Mouse (Mus musculus): ENCODE measurements around the gene Thrsp.
"Not testable (repeated sequence)": the region's sequence is repeated elsewhere in the genome, so short reads cannot be mapped to it uniquely, and the experiment has no call there.

Thrsp gene

DNA sequence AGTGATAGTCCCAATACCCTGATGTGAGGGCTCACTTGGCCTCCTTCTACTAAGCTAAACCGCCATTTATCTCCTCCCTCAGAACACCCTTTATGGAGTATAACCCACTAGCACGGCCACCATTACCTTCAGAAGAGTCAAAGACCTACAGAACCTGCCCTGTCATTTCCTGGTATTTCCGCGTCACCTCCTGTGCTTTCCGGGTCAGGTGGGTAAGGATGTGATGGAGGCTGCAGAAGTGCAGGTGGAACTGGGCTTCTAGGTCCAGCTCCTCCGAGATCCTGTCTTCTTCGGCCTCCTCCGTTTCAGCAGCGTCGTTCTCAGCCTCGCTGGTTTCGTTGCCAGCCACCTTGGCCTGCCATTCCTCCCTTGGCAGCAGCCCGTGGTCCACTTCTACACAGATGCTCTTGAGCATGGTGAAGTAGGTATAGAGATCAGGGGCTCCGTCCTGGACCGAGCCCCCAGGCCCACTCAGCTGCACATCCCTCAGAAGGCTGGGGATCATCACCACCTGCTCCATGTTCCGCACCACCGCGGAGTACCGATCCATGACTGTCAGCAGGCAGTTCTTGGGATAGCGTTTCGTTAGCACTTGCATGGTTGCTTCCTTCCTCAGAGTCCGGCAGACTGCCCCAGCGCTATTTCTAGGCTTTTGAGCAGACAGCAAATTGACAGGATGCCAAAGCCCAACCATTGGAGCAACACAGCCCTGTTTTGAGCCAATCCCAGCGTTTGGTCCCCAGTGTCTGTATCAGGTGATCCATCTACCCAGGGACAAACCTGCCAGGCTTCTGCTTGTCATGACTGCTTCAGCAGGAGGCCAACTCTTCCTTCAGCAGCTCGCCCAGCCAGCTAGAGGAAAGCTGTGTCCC lies at the start of gene Thrsp:
Gene Thrsp (minus strand): TSS at position 825 of the 872 bp plus-strand sequence.
- DNase-seq (ENCODE audit: low spot score in 2 of 2), result peak; percentile 63 to 83

GRCm38 (mm10) chr7:97455577-97455976 lies 38.0 kb upstream of the Thrsp start:
- DNase-seq (ENCODE audit: low spot score in 2 of 2), result no peak

- DNase-seq (ENCODE audit: low spot score in 2 of 2), result no peak
Measured at GRCm38 (mm10) chr7:97454795-97455194, 37.3 kb upstream of the Thrsp start.

DNA sequence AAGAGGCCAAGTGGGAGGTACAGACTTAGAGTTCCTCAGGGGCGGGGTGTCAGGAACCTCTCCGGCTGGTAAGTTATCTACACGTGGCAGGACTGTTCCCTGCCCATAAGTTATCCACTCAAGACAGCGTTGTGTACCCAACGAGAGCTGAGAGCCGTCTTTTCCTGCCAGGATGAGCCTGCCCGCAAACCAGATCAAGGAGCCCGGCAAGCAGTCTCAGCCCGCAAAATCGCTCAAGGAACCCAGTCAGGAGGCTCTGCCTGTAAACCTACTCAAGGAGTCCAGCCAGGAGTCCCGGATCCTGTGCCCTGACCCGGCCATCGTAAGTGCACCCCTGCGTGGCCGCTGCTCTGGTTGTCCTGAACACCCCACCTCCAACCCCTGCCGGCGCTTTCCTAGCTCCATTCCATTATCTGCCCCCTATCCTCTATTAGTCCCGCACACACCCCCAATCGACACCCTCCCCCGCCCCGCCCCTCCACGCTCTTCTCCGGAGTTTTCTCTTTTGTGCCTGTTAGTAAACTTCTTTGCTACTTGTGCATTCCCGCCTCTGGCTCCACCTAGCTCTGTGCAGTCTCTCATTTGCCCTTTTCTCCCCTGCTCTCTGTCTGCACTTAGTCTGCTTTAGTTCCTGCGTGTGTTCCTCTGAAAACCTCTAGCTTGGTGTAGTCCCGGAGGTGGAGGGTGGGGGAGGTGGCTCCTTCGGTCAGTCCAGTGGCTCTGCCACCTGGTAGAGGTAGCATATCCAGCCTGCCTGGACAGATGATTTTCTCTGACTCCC lies 35.8 kb upstream of the Thrsp start:
- no peak for DNase-seq (ENCODE audit: low spot score in 2 of 2)

- DNase-seq (ENCODE audit: low spot score in 2 of 2), result no peak
Measured at GRCm38 (mm10) chr7:97452196-97452595, 34.7 kb upstream of the Thrsp start.

DNA sequence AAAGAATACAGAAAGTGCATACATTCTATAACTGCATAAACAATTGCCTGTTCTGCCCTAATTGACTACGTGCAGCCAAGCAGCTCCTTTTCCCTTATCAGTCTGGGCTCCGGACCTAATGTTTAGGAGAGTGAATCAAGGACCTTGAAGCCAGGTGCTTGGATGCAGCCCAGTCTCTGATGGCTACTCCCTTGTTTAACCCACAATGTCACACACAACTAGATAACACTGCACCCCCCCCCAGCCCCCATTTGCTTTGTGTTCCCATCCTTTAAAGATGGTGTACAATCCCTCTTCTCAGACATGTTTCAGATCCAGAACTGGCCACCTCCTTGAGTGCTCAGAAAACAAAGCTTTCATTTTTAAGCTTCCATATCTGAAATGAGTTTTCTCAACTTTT lies 33.5 kb upstream of the Thrsp start, which contains the start of gene Kctd14:
Gene Kctd14 (plus strand): TSS at position 301 of the 400 bp plus-strand sequence.
- DNase-seq (ENCODE audit: low spot score in 2 of 2), result not testable (repeated sequence)

- DNase-seq (ENCODE audit: low spot score in 2 of 2), result peak in 1 of 2 experiments; percentile 24
Measured at GRCm38 (mm10) chr7:97447050-97447531, 29.6 kb upstream of the Thrsp start.

GRCm38 (mm10) chr7:97446171-97446925 lies 28.8 kb upstream of the Thrsp start:
- DNase-seq (ENCODE audit: low spot score in 2 of 2), result peak; percentile 87 to 90

GRCm38 (mm10) chr7:97438986-97439385 lies 21.5 kb upstream of the Thrsp start:
- DNase-seq (ENCODE audit: low spot score in 2 of 2), result no peak

DNA sequence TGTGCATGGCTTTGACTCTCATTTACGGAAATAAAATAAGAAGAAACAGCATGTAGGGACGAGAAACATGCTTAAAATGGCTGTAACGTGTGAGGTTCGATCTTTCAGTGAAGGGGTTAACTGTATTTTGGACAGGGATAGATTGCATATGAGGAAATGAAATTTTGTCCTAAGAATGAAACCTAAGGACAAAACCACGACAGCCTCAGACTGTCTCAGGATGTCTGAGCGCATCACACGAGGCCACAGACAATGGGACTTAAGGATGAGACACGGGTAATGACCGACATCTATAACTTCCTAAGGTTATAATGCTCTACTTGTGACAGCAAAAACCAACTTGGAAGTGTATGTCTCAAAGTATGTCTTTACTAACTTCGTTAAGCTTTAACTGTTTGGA lies 17.0 kb upstream of the Thrsp start:
- no peak for DNase-seq (ENCODE audit: low spot score in 2 of 2)

DNA sequence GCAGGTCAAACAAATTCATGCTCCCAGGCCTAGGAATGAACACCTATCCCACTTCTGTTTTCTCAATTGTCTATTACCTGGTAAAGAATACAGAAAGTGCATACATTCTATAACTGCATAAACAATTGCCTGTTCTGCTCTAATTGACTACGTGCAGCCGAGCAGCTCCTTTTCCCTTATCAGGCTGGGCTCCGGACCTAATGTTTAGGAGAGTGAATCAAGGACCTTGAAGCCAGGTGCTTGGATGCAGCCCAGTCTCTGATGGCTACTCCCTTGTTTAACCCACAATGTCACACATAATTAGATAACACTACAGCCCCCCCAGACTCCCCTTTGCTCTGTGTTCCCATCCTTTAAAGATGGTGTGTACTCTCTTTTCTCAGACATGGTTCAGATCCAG lies 16.0 kb upstream of the Thrsp start:
- DNase-seq (ENCODE audit: low spot score in 2 of 2), result not testable (repeated sequence)

DNA sequence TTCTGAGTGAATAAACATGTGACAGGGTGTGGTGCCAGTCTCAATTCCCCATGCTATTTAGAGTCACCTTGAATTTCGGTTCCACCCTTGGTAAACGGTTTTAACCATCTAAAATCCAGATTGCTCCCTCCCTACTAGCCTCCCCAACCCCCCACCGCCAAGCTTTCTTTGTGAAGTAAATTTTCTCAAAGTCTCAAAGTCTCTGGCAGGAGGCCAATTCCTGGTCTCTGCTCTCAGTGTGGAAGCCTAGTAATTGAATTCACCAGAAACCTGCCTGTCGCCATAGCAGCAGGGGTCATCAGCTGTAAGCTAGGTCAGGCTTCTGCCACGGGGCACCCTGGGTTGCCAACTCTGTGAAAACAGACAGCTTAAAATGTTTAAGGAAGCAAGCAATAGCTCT lies 12.2 kb upstream of the Thrsp start:
- no peak for DNase-seq (ENCODE audit: low spot score in 2 of 2)

- no peak for DNase-seq (ENCODE audit: low spot score in 2 of 2)
Measured at GRCm38 (mm10) chr7:97427778-97428420, 10.4 kb upstream of the Thrsp start.

- no peak for DNase-seq (ENCODE audit: low spot score in 2 of 2)
Measured at GRCm38 (mm10) chr7:97427296-97427695, 9.8 kb upstream of the Thrsp start.

DNA sequence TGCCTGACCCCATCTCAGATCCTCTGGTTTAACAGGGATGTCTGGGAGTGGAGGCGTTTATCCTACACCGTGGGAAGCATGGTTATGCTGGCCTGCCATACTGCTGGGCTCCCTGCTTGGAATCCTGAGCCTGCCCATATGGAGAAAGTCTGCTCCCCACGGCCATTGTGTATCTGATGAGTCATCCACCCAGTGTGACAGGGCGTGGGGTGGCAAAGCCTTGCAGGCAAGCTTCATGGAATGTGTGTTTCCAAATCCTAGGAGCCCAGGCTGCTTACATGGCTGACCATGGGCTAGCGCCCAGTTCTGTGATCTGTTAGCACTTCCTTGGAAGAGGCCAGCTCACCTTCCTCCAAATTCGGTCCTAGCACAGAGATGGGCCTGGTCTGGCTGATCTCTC lies 9.0 kb upstream of the Thrsp start:
- DNase-seq (ENCODE audit: low spot score in 2 of 2), result no peak

- peak; percentile 77 to 91 for DNase-seq (ENCODE audit: low spot score in 2 of 2)
Measured at GRCm38 (mm10) chr7:97424621-97425245, 7.2 kb upstream of the Thrsp start.

DNA sequence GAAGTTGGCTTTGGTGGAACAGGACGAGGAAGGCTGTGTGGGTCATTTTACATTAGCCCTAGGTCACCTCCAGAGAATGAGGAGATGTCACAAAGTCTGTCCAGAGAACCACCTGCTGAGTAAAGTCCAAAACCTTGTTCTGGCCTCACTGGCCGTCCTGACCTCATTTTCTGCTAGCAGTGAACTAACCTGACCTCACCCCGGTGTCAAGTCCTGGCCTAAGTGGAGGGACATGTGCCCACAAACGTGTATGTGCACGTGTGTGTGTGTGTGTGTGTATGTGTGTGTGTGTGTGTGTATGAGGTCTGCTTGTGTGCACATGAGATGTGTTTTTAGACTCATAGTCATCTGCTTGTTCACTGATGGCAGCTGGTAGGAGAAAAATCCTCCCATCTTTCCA lies 6.2 kb upstream of the Thrsp start:
- DNase-seq (ENCODE audit: low spot score in 2 of 2), result no peak

DNA sequence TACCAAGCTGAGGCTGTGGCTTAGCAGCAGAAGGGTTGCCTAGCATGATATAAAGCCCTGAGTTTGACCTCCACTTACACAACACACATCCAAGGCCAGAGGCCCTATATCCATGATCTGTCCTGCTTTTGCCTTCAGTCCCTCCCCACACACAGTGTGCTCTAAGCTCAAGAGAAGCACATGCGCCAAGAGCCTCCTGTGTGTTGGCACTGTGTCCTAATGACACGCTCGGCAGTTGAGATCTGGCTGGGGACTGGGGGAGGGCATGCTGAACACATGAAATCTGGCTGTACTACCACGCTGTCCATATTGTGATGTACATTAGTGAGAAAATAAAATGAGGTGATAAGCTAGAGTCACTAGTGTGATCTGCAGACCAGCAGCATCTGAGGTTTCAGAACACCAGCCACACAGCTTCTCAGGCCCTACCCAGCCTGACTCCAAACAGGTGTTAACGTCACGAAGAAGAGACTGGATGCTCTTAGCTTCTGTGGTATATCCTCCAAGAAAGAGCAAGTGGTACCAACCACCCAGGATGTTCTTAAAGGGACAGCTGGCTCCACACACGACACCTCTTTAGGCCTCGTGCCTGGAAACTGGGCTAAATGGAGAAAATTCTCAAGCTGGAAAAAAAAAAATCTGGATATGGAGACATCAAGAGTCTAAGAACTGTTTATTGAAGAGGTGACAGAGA lies 3.6 kb upstream of the Thrsp start:
- peak in 1 of 2 experiments; percentile 32 for DNase-seq (ENCODE audit: low spot score in 2 of 2)

DNA sequence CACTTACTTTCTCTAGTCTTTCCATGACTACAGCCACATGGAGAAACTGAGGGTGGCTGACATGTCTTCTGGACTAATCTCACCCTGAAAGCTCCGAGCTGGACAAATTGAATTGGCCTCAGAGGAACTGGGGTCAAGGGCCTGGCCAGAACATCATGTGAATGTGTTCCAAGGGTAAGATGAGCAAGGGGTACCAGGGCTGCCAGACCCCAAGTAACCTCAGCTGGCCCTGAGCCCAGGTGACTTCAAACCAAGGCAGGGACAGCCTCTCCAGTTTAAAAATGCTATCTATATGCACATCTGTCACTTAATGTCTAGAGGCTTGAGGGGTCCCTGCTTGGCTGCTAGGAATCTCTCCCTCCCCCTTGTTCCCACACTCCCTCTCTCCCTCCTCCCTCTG lies 2.9 kb upstream of the Thrsp start:
- no peak for DNase-seq (ENCODE audit: low spot score in 2 of 2)

DNA sequence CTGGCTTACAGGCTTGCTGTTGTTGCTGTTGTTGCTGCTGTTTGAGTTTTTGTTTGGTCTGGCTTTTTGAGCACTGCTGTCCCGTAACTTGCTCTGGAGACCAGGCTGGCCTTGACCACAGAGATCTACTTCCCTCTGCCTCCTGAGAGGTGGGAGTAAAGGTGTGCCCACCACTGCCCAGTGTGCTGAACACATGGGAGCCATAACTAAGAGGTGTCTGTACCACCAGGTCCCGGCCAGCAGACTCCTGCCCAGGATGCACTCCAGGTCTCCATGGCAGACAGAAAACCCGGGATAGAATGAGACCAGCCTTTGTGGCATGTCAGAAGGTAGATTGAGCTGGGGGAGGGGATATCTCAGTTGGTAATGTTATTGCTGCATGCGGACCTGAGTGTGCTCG lies 1.6 kb upstream of the Thrsp start:
- no peak for DNase-seq (ENCODE audit: low spot score in 2 of 2)
